Mouse (Mus musculus) hindbrain, embryonic 14.5 days (tissue): ENCODE measurements around the gene 4931428L18Rik. TPM values are rescaled to one million over a fixed set of nuclear protein-coding genes. Genes with fewer than 3 reads are reported as not detected.

Experiments
- ATAC-seq: fragments of 200-750 bp; cut with Nextera tagmentation; 2 replicates; pipeline ENCODE4 v1.8.0; 2017; ENCODE audit warnings: moderate number of reproducible peaks, mild to moderate bottlenecking, moderate TSS enrichment, moderate library complexity; ENCODE audit not compliant: low FRiP score
- DNase-seq: peaks from one replicate; pipeline ENCODE4 v3.0.0-alpha.2; 2015; ENCODE audit warnings: low spot score
- H3K27ac ChIP-seq: fragments of 300-500 bp; sonication (generic); 2 replicates; pipeline ENCODE4 v1.5.1; 2014; ENCODE audit warnings: mild to moderate bottlenecking, moderate library complexity
- H3K27me3 ChIP-seq: fragments of 300-500 bp; sonication (generic); 2 replicates; pipeline ENCODE4 v1.6.1; 2014; ENCODE audit warnings: mild to moderate bottlenecking, low read length, mixed read lengths; ENCODE audit not compliant: control insufficient read depth, insufficient read depth
- H3K36me3 ChIP-seq: fragments of 300-500 bp; sonication (generic); replicated peaks from 2 replicates; pipeline ENCODE4 v1.6.1; 2014; ENCODE audit not compliant: control insufficient read depth, insufficient read depth
- H3K4me1 ChIP-seq: fragments of 300-500 bp; sonication (generic); replicated peaks from 2 replicates; pipeline ENCODE4 v1.6.1; 2014; ENCODE audit warnings: antibody characterized with exemption, low read length, mixed read lengths; ENCODE audit not compliant: control insufficient read depth, insufficient read depth
- H3K4me2 ChIP-seq: fragments of 300-500 bp; sonication (generic); replicated peaks from 2 replicates; pipeline ENCODE4 v1.6.1; 2014; ENCODE audit warnings: mild to moderate bottlenecking, moderate library complexity
- H3K4me3 ChIP-seq: fragments of 300-500 bp; sonication (generic); replicated peaks from 2 replicates; pipeline ENCODE4 v1.5.1; 2014; ENCODE audit warnings: mild to moderate bottlenecking, low read length
- H3K9ac ChIP-seq: fragments of 300-500 bp; sonication (generic); 2 replicates; pipeline ENCODE4 v1.6.1; 2014
- H3K9me3 ChIP-seq: fragments of 300-500 bp; sonication (generic); 2 replicates; pipeline ENCODE4 v1.6.1; 2016; ENCODE audit warnings: low read length; ENCODE audit not compliant: control insufficient read depth
- WGBS: fragments of 180-500 bp; shearing (Covaris S2); extraction: QIAGEN DNeasy Blood & Tissue Kit; methylation state at CpG from one replicate; pipeline ENCODE4 v1.1.7; 2014; 5-methylcytosine and 5-hydroxymethylcytosine counted together
- polyA plus RNA-seq: library from polyadenylated mRNA; unstranded; fragments of >200 nt; fragmentation: Nextera tagmentation; extraction: Ambion mirVana; gene quantifications from 2 replicates; pipeline ENCODE4 v1.2.1, GENCODE M21; 2014

Gene 4931428L18Rik
- polyA plus RNA-seq, 1 experiment from 2014 or later = not detected

DNA sequence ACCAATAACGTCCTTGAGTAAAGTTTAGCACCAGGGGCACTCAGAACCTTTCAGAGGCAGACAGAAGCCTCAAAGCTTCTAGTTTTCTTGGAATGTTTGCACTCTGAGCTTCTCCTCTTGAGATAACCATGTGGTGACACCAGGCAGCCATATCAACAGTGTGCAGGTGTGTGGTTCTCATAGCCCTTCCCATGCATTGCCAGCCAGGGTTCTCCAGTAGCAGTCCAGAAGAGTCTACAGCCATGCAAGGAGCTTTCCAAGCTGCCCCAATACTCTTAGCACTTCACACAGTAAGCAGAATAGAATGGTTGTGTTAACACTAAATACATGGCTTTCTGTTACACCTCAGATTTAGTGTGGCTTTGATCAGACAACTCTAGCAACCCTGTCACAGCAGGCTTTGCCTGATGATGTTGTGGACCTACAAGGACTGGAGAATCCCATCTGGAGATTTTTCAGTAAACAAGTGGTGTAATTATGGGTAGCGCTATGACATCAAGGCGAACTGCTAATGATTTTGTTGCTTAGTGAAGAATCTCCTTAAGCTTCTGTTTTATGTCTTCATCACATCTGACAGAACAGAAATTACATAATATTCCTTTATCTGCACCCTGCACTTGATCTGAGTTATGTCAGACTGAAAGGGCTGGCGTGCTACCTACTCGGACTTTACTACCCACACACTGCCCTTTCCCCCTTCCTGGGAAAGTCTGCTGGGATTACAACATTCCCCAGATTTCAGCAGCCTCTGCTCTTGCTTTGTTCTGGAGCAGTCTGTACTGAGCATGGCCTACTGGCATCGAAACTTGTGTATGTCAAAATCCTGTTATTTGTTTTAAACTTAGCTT lies 149.7 kb downstream of the 4931428L18Rik start:
- H3K27ac ChIP-seq = no peak overlapping the region
- ATAC-seq (no peak), DNase-seq (no peak)
- 87% methylated on average over 6 of the region's 6 CpGs for WGBS
- no peak overlapping the region for H3K4me2 ChIP-seq
- no peaks in the 10 kb centered on the region for H3K27me3 ChIP-seq
- H3K9me3 ChIP-seq = no peaks in the 10 kb centered on the region
- no peaks in the 10 kb centered on the region for H3K4me1 ChIP-seq
- H3K36me3 ChIP-seq = no peaks in the 10 kb centered on the region
- H3K9ac ChIP-seq = no peak overlapping the region
- H3K4me3 ChIP-seq = no peak overlapping the region

GRCm38 (mm10) chr1:31071209-31071608 lies 151.3 kb downstream of the 4931428L18Rik start:
- H3K36me3 ChIP-seq = no peaks in the 10 kb centered on the region
- WGBS = 83% methylated on average over 2 of the region's 2 CpGs
- H3K4me2 ChIP-seq = no peak overlapping the region
- no peak overlapping the region for H3K27ac ChIP-seq
- no peak overlapping the region for H3K9ac ChIP-seq
- ATAC-seq = no peak
- no peaks in the 10 kb centered on the region for H3K4me1 ChIP-seq
- DNase-seq = no peak
- no peak overlapping the region for H3K4me3 ChIP-seq
- no peaks in the 10 kb centered on the region for H3K27me3 ChIP-seq
- 0 out of 2 replicates have a peak, but pooled peaks cover 3% of the 10 kb centered on the region for H3K9me3 ChIP-seq

- Histone ChIP-seq H3K9me3 (0 out of 2 replicates have a peak, but pooled peaks cover 3% of the 10 kb centered on the region), H3K4me1 (no peaks in the 10 kb centered on the region), H3K9ac (no peak overlapping the region), H3K4me3 (no peak overlapping the region), H3K27ac (no peak overlapping the region), H3K36me3 (no peaks in the 10 kb centered on the region), H3K4me2 (no peak overlapping the region), H3K27me3 (no peaks in the 10 kb centered on the region)
- 84% methylated on average over 12 of the region's 12 CpGs for WGBS
- ATAC-seq (no peak), DNase-seq (no peak)
These were observed 157.4 kb downstream of the 4931428L18Rik start for GRCm38 (mm10) chr1:31064817-31065740.

DNA sequence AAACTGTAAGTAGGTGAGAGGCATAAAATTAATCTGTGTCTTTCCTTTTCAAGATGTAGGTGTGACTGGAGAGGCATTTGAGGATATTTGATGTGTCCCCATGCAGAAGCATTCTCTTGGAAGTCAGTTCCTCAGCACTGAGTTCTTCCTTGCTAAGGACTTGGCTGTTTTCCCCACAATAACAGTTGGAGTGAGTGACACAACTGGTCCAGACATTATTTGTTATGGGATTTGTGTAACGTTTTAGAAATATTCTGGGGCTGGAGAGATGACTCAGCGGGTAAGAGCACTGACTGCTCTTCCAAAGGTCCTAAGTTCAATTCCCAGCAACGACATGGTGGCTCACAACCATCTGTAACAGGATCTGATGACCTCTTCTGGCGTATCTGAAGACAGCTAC lies 162.7 kb downstream of the 4931428L18Rik start:
- Histone ChIP-seq H3K27ac (no peak overlapping the region), H3K4me1 (no peaks in the 10 kb centered on the region), H3K27me3 (no peaks in the 10 kb centered on the region), H3K36me3 (no peaks in the 10 kb centered on the region), H3K4me3 (no peak overlapping the region), H3K4me2 (no peak overlapping the region), H3K9me3 (no peaks in the 10 kb centered on the region), H3K9ac (no peak overlapping the region)
- DNase-seq (no peak), ATAC-seq (no peak)
- 82% methylated on average over 4 of the region's 4 CpGs for WGBS

DNA sequence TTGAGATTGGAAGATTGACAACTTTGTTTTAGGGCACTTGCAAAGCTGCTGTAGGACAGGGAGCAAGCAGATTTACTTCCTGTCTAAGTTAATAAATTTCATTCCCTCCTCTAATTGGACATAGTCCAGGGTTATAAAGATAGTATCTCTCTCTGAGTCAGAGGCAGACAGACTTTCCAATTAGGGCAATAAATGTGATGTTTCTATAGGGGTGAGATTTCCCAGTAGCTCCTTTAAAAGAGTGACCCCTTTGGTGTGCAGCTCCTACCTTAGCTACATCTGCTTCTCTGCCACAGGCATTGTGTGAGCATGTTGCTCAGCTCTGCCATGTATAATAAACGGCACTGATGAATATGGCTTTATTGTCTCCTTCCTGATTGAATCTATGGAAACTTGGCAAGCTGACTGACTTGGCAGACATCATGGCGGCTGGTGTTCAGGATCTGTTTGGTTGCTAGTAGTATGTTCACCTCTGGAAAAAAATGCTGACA lies 163.6 kb downstream of the 4931428L18Rik start:
- Histone ChIP-seq H3K27ac (no peak overlapping the region), H3K9me3 (no peaks in the 10 kb centered on the region), H3K36me3 (no peaks in the 10 kb centered on the region), H3K27me3 (no peaks in the 10 kb centered on the region), H3K4me3 (no peak overlapping the region), H3K4me1 (no peaks in the 10 kb centered on the region), H3K9ac (no peak overlapping the region), H3K4me2 (no peak overlapping the region)
- ATAC-seq (peak; percentile 57; the same call in 1 of the 2 replicates), DNase-seq (no peak)
- WGBS = 63% methylated on average over 2 of the region's 2 CpGs

GRCm38 (mm10) chr1:31058196-31058595 lies 164.3 kb downstream of the 4931428L18Rik start:
- no peaks in the 10 kb centered on the region for H3K36me3 ChIP-seq
- no peak overlapping the region for H3K4me2 ChIP-seq
- ATAC-seq (no peak), DNase-seq (no peak)
- H3K9ac ChIP-seq = no peak overlapping the region
- H3K27me3 ChIP-seq = no peaks in the 10 kb centered on the region
- H3K4me3 ChIP-seq = no peak overlapping the region
- no peak overlapping the region for H3K27ac ChIP-seq
- WGBS = 83% methylated on average over 3 of the region's 3 CpGs
- no peaks in the 10 kb centered on the region for H3K9me3 ChIP-seq
- no peaks in the 10 kb centered on the region for H3K4me1 ChIP-seq

- no peaks in the 10 kb centered on the region for H3K9me3 ChIP-seq
- no peaks in the 10 kb centered on the region for H3K4me1 ChIP-seq
- DNase-seq (no peak), ATAC-seq (no peak)
- no peak overlapping the region for H3K9ac ChIP-seq
- H3K4me2 ChIP-seq = no peak overlapping the region
- no peak overlapping the region for H3K4me3 ChIP-seq
- 88% methylated on average over 5 of the region's 5 CpGs for WGBS
- no peaks in the 10 kb centered on the region for H3K27me3 ChIP-seq
- H3K36me3 ChIP-seq = no peaks in the 10 kb centered on the region
- no peak overlapping the region for H3K27ac ChIP-seq
These were observed 171.0 kb downstream of the 4931428L18Rik start for GRCm38 (mm10) chr1:31051370-31051921.

DNA sequence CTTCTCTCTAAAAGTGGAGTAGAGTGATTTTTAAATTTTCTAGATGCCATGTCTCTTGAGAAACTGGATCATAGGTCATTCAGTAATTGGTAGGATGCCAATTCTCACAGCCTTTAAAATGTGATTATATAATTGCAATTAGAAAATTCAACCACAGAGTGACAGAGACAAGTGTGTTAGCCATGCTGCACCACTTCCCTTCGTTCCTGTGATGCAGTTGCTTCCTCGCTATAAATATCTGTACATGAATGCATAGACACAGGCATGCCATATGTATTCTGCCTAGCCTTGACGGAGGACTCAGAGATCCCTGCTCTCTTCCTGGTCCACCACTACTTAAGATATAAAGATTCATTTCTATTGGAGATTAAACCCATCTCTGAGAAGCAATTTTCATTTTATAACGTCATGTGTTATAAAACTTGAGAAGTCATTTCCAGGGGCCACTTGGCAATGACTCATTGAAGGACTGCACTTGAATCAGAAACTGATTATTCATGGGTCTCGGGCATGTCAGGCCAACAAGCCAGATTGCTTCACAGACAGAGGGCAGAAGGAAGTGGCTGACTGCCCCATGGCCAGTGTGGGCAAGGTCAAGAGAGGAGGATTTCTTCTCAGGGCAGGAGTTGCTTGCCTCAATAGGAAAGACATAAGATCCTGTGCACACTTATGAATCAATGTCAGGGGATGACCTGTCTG lies 172.4 kb downstream of the 4931428L18Rik start:
- Histone ChIP-seq H3K36me3 (no peaks in the 10 kb centered on the region), H3K4me1 (no peaks in the 10 kb centered on the region), H3K9ac (no peak overlapping the region), H3K4me3 (no peak overlapping the region), H3K4me2 (no peak overlapping the region), H3K27ac (no peak overlapping the region), H3K9me3 (no peaks in the 10 kb centered on the region), H3K27me3 (no peaks in the 10 kb centered on the region)
- DNase-seq = no peak
- ATAC-seq = no peak
- 86% methylated on average over 5 of the region's 5 CpGs for WGBS
